ENCODE assay signal across 28 mouse cellular contexts in genomic region chr19:3974608-3975007, GRCm38 (mm10). TPM values are rescaled to one million over a fixed set of nuclear protein-coding genes. Genes with fewer than 3 reads are reported as not detected.
"Had no signal": no experiment of that assay in that cellular context is flagged by ENCODE, and none has a peak within 500 bp of the region (broad histone marks: within the 10 kb centered on the region; RNA-seq: fewer than 3 reads in every experiment).

No protein-coding gene starts in this region.

RNA-seq across cellular contexts. Expression of gene Aldh3b2, which starts 2.5 kb away (rescaled TPM):
- total RNA-seq: granulocyte monocyte progenitor cell, adult 5-6 weeks had no signal
- polyA plus RNA-seq: forebrain, embryonic 13.5 days had no signal

RNA-seq across cellular contexts. Expression of gene Acy3, which starts 11.8 kb away (rescaled TPM):
- polyA plus RNA-seq: erythroblast, embryonic 14.5 days had no signal

RNA-seq across cellular contexts. Expression of gene Aldh3b3, which starts 16.2 kb away (rescaled TPM):
- total RNA-seq: gastrocnemius, adult 18-20 months; gastrocnemius, adult 2 months; gastrocnemius, adult 8-10 months; gastrocnemius, postnatal 10 days; gastrocnemius, postnatal 14 days; gastrocnemius, postnatal 25 days; gastrocnemius, postnatal 36 days; granulocyte monocyte progenitor cell, adult 5-6 weeks had no signal
- polyA plus RNA-seq: cortical plate, adult 2 months; embryonic facial prominence, embryonic 10.5 days; embryonic facial prominence, embryonic 11.5 days; embryonic facial prominence, embryonic 12.5 days; erythroblast, embryonic 14.5 days; forebrain, embryonic 10.5 days; forebrain, embryonic 11.5 days; forebrain, embryonic 12.5 days; forebrain, embryonic 13.5 days; forebrain, embryonic 14.5 days; heart, embryonic 10.5 days had no signal

RNA-seq across cellular contexts. Expression of gene Tbx10, which starts 17.9 kb away (rescaled TPM):
- total RNA-seq: common myeloid progenitor, adult 5-6 weeks; gastrocnemius, adult 18-20 months; gastrocnemius, adult 2 months; gastrocnemius, postnatal 10 days; gastrocnemius, postnatal 14 days; gastrocnemius, postnatal 25 days; gastrocnemius, postnatal 36 days; gastrocnemius, postnatal 4 days; granulocyte monocyte progenitor cell, adult 5-6 weeks; heart, adult 18-20 months; heart, adult 2 months; heart, adult 8-10 months had no signal
- polyA plus RNA-seq: cortical plate, adult 2 months; embryonic facial prominence, embryonic 11.5 days; embryonic facial prominence, embryonic 12.5 days; embryonic facial prominence, embryonic 13.5 days; embryonic facial prominence, embryonic 15.5 days; erythroblast, embryonic 14.5 days; forebrain, embryonic 10.5 days; forebrain, embryonic 11.5 days; forebrain, embryonic 12.5 days; forebrain, embryonic 13.5 days; forebrain, embryonic 14.5 days; frontal cortex, adult 2 months; gonadal fat pad, adult 2 months had no signal
